Mouse (Mus musculus): Measurements from ENCODE around the gene Fam216a. TPM values are rescaled to one million over a fixed set of nuclear protein-coding genes. Genes with fewer than 3 reads are reported as not detected.

The Fam216a gene
- polyA plus RNA-seq (2017; shearing (Covaris generic)) = 10 to 100 TPM; 26.3 to 29.5 TPM

DNA sequence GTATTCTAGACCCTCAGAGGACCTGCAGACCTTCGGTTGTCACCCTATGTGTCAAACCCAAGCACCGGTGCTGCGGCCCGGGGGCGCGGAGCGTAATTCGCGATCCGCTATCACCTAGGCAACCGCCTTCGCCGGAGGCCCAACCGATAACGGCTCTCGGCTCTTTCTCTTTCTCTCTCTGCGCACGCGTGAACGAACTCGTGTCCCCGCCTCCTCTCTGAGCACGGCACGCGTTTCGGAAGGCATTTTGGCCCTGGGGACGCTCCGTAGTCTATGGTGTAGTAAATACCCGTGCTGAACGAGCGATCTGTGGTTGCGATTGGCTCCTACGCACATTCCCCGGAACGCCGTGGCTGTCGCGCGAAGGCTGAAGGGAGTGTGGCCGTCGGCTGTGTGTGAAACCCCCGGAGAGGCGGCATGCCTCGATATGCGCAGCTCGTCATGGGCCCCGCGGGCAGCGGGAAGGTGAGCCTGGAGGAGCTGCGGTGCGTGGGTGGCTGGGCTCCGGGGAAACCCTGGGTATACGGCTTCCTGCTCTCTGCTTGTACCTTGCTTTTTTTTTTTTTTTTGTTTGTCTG lies at the start of gene Fam216a:
Gene Fam216a, minus strand, starts transcription at position 173 of the 578 bp plus-strand sequence.

DNA sequence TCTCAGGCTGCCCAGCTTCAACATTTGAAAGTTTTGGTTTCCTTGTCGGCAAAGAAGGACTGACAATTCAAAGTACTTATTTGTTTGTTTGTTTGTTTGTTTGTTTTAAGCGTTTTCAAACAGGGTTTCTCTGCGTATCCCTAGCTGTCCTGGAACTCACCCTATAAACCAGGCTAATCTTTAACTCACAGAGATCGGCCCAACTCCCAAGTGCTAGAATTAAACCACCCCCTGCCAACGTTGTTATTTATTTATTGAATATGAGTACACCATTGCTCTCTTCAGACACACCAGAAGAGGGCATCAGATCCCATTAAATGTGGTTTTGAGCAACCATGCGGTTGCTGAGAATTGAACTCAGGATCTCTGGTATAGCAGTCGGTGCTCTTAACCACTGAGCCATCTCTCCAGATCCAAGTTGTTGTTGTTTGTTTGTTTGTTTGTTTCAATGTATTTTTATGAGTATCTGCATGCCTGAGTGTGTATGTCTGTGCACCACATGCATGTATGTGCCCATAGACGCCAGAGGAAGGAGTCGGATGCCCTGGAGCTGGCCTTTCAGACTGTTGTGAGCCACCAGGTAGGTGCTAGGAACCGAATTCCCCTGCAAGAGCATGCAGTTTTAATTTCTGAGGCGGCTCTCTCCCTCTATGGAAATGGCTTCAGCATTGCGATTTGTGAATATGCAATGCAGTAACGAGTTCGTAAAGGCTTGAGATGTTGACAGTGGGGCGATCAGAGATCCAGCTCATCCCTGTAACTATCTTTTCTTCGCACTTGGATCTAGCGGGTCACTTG lies 49.3 kb upstream of the Fam216a start, which contains the start of gene Anapc7:
Gene Anapc7, plus strand, starts transcription at position 423 of the 798 bp plus-strand sequence.

DNA sequence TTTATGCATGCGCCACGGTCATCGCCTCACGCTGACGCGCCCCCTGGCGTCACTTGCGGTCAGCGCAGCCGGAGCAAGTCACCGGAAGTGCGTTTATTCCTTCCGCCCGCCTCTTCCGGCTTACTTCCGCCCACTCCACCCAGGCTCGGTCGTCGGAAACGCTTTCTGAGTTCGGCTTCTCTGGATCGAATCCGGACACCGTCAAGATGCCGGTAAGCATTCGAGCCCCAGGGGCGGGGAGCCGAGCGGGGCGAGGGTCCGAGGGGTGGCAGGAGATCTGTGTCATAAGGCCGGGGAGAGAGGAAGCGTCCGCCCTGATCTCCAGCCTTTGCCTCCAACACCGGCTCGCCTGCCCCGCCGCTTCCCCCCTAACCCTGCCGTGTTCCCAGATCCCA lies 19.6 kb upstream of the Fam216a start, which contains the start of gene Arpc3:
Gene Arpc3, plus strand, starts transcription at position 93 of the 395 bp plus-strand sequence.

GRCm38 (mm10) chr5:122371591-122372191 lies 473 bp downstream of the Fam216a start, which contains the start of gene Gpn3:
Gene Gpn3, plus strand, starts transcription at chr5:122371876.

DNA sequence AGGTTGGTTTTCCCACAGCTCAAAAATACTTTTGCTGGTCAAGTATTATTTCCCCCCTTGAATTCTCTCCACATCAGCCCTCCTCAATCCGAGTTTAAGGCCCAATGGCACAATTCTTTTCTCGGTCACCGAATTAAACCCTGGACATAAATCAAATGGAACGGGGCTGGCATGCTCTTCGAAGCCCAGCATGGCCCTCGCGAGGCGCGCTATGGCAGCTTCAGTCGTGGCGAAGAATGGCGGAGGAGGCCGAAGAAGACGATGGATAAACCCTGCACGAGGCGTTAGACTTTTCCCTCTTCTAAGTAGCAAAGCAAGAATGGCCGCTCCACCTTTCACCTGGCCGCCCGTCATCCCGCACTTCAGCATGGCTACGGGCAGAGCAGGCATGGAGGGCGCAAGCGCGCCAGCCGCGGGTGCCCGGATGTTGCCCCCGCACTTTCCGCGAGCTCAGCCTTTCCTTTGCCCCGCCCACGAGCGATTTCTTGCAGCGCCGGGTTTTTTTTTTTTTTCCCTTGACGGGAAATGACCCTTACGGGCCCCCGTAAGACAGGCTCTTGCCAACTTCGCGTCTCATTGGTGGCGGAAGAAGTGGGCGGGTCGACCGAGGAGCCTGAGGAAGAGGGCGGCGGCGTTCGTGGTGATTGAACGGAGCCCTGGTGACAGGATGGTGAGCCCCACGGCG lies 18.2 kb downstream of the Fam216a start, which contains the start of the genes Rad9b and Vps29:
Gene Rad9b, minus strand, starts transcription at position 427 of the 685 bp plus-strand sequence.
Gene Vps29, plus strand, starts transcription at position 563 of the 685 bp plus-strand sequence.

Other genes starting within 250 kb of the Fam216a start
- gene Ccdc63, start 231.5 kb downstream of the Fam216a start, polyA plus RNA-seq (2017; shearing (Covaris generic)) = under 1 TPM; 0.49 to 0.56 TPM
- gene Ppp1cc, start 214.1 kb downstream of the Fam216a start, polyA plus RNA-seq (2017; shearing (Covaris generic)) = 100 to 1,000 TPM; 380 to 415 TPM
- gene Hvcn1, start 165.6 kb downstream of the Fam216a start, polyA plus RNA-seq (2017; shearing (Covaris generic)) = 100 to 1,000 TPM in 1 of 2 experiments, 10 to 100 TPM in 1; 81.3 to 100 TPM
- 1 to 10 TPM in 1 of 2 experiments, under 1 TPM in 1; 0.75 to 2.0 TPM for gene Tctn1, start 107.9 kb downstream of the Fam216a start, polyA plus RNA-seq (2017; shearing (Covaris generic))
- 10 to 100 TPM; 39.2 to 64.9 TPM for gene Pptc7, start 88.0 kb downstream of the Fam216a start, polyA plus RNA-seq (2017; shearing (Covaris generic))
- gene Rad9b, start 18.1 kb downstream of the Fam216a start, polyA plus RNA-seq (2017; shearing (Covaris generic)) = 1 to 10 TPM; 3.2 to 7.6 TPM
- 100 to 1,000 TPM; 156 to 173 TPM for gene Vps29, start 18.0 kb downstream of the Fam216a start, polyA plus RNA-seq (2017; shearing (Covaris generic))
- 10 to 100 TPM; 55.7 to 82.3 TPM for gene Gpn3, start 488 bp downstream of the Fam216a start, polyA plus RNA-seq (2017; shearing (Covaris generic))
- gene Arpc3, start 19.5 kb upstream of the Fam216a start, polyA plus RNA-seq (2017; shearing (Covaris generic)) = 100 to 1,000 TPM; 563 to 659 TPM
- gene Anapc7, start 49.3 kb upstream of the Fam216a start, polyA plus RNA-seq (2017; shearing (Covaris generic)) = 10 to 100 TPM; 29.9 to 32.8 TPM
- gene Atp2a2, start 129.9 kb upstream of the Fam216a start, polyA plus RNA-seq (2017; shearing (Covaris generic)) = 10 to 100 TPM; 59.4 to 91.0 TPM
- gene Ift81, start 242.2 kb upstream of the Fam216a start, polyA plus RNA-seq (2017; shearing (Covaris generic)) = 1 to 10 TPM; 2.0 to 2.7 TPM